15 mouse cellular contexts compared by ENCODE assay signal in genomic region chr6:94665248-94665647, GRCm38 (mm10). TPM values are rescaled to one million over a fixed set of nuclear protein-coding genes. Genes with fewer than 3 reads are reported as not detected.
A peak's percentile ranks its signal among the peaks of the same experiment; 100 is the strongest.
DNase-seq lines count a peak whose midpoint lies in the region; ATAC-seq and TF ChIP-seq lines count a peak whose summit lies in the region.
"Had no signal": no experiment of that assay in that cellular context is flagged by ENCODE, and none has a peak within 500 bp of the region (broad histone marks: within the 10 kb centered on the region; RNA-seq: fewer than 3 reads in every experiment).

No protein-coding gene starts in this region.

- no peak for DNase-seq in kidney, postnatal 0 days (ENCODE audit: low spot score)
- peak; percentile 53 for DNase-seq in NIH3T3 (ENCODE audit: low read depth)
- peak; percentile 68 to 78 for DNase-seq in thymus, postnatal 36 days
- DNase-seq in ovary, adult 18-20 months (ENCODE audit: low spot score) = no peak
- no peak for DNase-seq in spleen, postnatal 4 days (ENCODE audit: low spot score in 2 of 2)
- DNase-seq: cerebellum, postnatal 36 days; kidney, adult 8-10 months had no signal

- H3K4me1 ChIP-seq in kidney, postnatal 0 days (replicated peaks; ENCODE audit: insufficient read depth, low read length) = peaks cover 26% of the 10 kb centered on the region; the same call in 1 of the 2 replicates
- peaks cover 34% of the 10 kb centered on the region for H3K4me1 ChIP-seq in kidney, embryonic 14.5 days (ENCODE audit: control insufficient read depth, insufficient read depth, low read length)

- H3K9me3 ChIP-seq in kidney, postnatal 0 days (replicated peaks; ENCODE audit: low read length) = no peaks in the 10 kb centered on the region
- H3K9me3 ChIP-seq in kidney, embryonic 14.5 days (ENCODE audit: control insufficient read depth, low read length) = no peaks in the 10 kb centered on the region
- H3K9me3 ChIP-seq: hindbrain, embryonic 10.5 days; limb, embryonic 13.5 days; lung, embryonic 15.5 days had no signal

- no peak overlapping the region for H3K4me3 ChIP-seq in kidney, postnatal 0 days (replicated peaks; ENCODE audit: low read depth, low read length)
- no peak overlapping the region for H3K4me3 ChIP-seq in kidney, embryonic 14.5 days (ENCODE audit: low read length)
- H3K4me3 ChIP-seq: hindbrain, embryonic 10.5 days; left cerebral cortex, adult 2 months; limb, embryonic 13.5 days; lung, embryonic 15.5 days had no signal

- no peaks in the 10 kb centered on the region for H3K27me3 ChIP-seq in kidney, postnatal 0 days (ENCODE audit: insufficient read depth, low read length)
- no peaks in the 10 kb centered on the region for H3K27me3 ChIP-seq in kidney, embryonic 14.5 days (ENCODE audit: control insufficient read depth, insufficient read depth, low read length)
- H3K27me3 ChIP-seq: CH12.LX; limb, embryonic 13.5 days; lung, embryonic 15.5 days; Patski had no signal

- ATAC-seq in kidney, postnatal 0 days (replicated peaks; ENCODE audit: low FRiP score, low read depth) = 0 out of 2 replicates have a peak, but pooled peaks have one; percentile 27
- no peak for ATAC-seq in kidney, embryonic 14.5 days (ENCODE audit: low FRiP score, low TSS enrichment)
- 0 out of 2 replicates have a peak, but pooled peaks have one; percentile 38 for ATAC-seq in megakaryocyte-erythroid progenitor cell, adult 5-6 weeks (replicated peaks; ENCODE audit: low FRiP score, low TSS enrichment, poor library complexity, severe bottlenecking)
- ATAC-seq: Patski had no signal

- H3K27ac ChIP-seq in kidney, postnatal 0 days = no peak overlapping the region
- no peak overlapping the region for H3K27ac ChIP-seq in kidney, embryonic 14.5 days (ENCODE audit: low read depth, low read length)
- H3K27ac ChIP-seq: hindbrain, embryonic 10.5 days; left cerebral cortex, adult 2 months; limb, embryonic 13.5 days; lung, embryonic 15.5 days had no signal

- no peak for TF ChIP-seq CTCF in kidney, postnatal 0 days (IDR thresholded peaks at IDR 0.05; ENCODE audit: low read depth)

- H3K4me2 ChIP-seq in kidney, postnatal 0 days (ENCODE audit: low read length) = no peak overlapping the region
- no peak overlapping the region for H3K4me2 ChIP-seq in kidney, embryonic 14.5 days (replicated peaks; ENCODE audit: low read depth, low read length)
- H3K4me2 ChIP-seq: limb, embryonic 13.5 days; lung, embryonic 15.5 days had no signal

- no peaks in the 10 kb centered on the region for H3K36me3 ChIP-seq in kidney, postnatal 0 days (ENCODE audit: insufficient read depth, low read length)
- H3K36me3 ChIP-seq in kidney, embryonic 14.5 days (ENCODE audit: control insufficient read depth, insufficient read depth, low read length) = no peaks in the 10 kb centered on the region
- H3K36me3 ChIP-seq: lung, embryonic 15.5 days had no signal

- 66% methylated on average over 7 of the region's 7 CpGs for WGBS in kidney, postnatal 0 days
- 82% methylated on average over 7 of the region's 7 CpGs for WGBS in kidney, embryonic 14.5 days

- H3K9ac ChIP-seq in kidney, postnatal 0 days (ENCODE audit: low read depth, low read length) = no peak overlapping the region
- H3K9ac ChIP-seq in kidney, embryonic 14.5 days (ENCODE audit: low read depth, low read length) = no peak overlapping the region
- H3K9ac ChIP-seq: limb, embryonic 13.5 days; lung, embryonic 15.5 days had no signal

RNA-seq across cellular contexts. Expression of gene Lrig1, which starts 34.7 kb away (rescaled TPM):
- polyA plus RNA-seq in kidney, postnatal 0 days (2015; fragmentation: Nextera tagmentation; extraction: Ambion mirVana) = 6.1 and 8.3 TPM in 2 replicates
- 10.4 and 11.0 TPM in 2 replicates for polyA plus RNA-seq in kidney, embryonic 14.5 days (2014; fragmentation: Nextera tagmentation; extraction: Ambion mirVana)
- total RNA-seq in megakaryocyte-erythroid progenitor cell, adult 5-6 weeks (2014; fragmentation: Nextera tagmentation) = 4.1 and 29.0 TPM in 2 replicates
- 2.7 and 3.5 TPM in 2 replicates for total RNA-seq in megakaryocyte-erythroid progenitor cell, adult 5-6 weeks (2017)
- total RNA-seq: CH12.LX had no signal

Comparison
In these comparisons a context has a peak if more than half of its experiments do, and no peak if none do; other contexts are left out.
1. DNase-seq: peak in NIH3T3 (single experiment) and thymus, postnatal 36 days (2 of 2); none in kidney, postnatal 0 days (single experiment), ovary, adult 18-20 months (single experiment) and spleen, postnatal 4 days (0 of 2).